Mouse (Mus musculus): ENCODE data around the gene Maml3.

- no peak for TF ChIP-seq CTCF (IDR thresholded peaks at IDR 0.05; ENCODE audit: low read depth)
- no peak for TF ChIP-seq EP300 (IDR thresholded peaks at IDR 0.05; ENCODE audit: low read depth)
These were observed 215.1 kb downstream of the Maml3 start for GRCm38 (mm10) chr3:51889776-51890175.
